Mouse (Mus musculus) small intestine, adult 2 months (tissue): Measurements from ENCODE around the gene Rnf151. TPM values are rescaled to one million over a fixed set of nuclear protein-coding genes. Genes with fewer than 3 reads are reported as not detected.

Source experiments
- H3K27ac ChIP-seq: fragments of 200-500 bp; 2 replicates; pipeline ENCODE4 v1.5.1; 2012; ENCODE audit warnings: low read depth, low read length, control low read depth, inconsistent platforms; ENCODE audit not compliant: insufficient read depth
- H3K27me3 ChIP-seq: fragments of 200-500 bp; 2 replicates; pipeline ENCODE4 v1.6.1; 2012; ENCODE audit warnings: mild to moderate bottlenecking, moderate library complexity, low read length, inconsistent platforms; ENCODE audit not compliant: control insufficient read depth, insufficient read depth
- H3K36me3 ChIP-seq: fragments of 200-500 bp; 2 replicates; pipeline ENCODE4 v1.6.1; 2012; ENCODE audit warnings: mild to moderate bottlenecking, low read length, control low read depth, inconsistent platforms; ENCODE audit not compliant: control insufficient read depth, insufficient read depth
- H3K4me1 ChIP-seq: fragments of 200-500 bp; 2 replicates; pipeline ENCODE4 v1.6.1; 2012; ENCODE audit warnings: low read length, inconsistent platforms, mixed read lengths; ENCODE audit not compliant: control insufficient read depth, insufficient read depth, insufficient read length
- H3K4me3 ChIP-seq: fragments of 200-500 bp; 2 replicates; pipeline ENCODE4 v1.5.1; 2012; ENCODE audit warnings: low read depth, mild to moderate bottlenecking, control low read depth, inconsistent platforms, low read length, moderate library complexity
- CTCF ChIP-seq: fragments of 200-500 bp; IDR thresholded peaks from 2 replicates; pipeline ENCODE4 v1.5.1; 2012; ENCODE audit warnings: low read depth, mild to moderate bottlenecking, control low read depth, inconsistent platforms, low read length, moderate library complexity, mixed read lengths; ENCODE audit not compliant: insufficient replicate concordance, insufficient read length; ENCODE audit errors: extremely low read depth
- POLR2A ChIP-seq: fragments of 200-500 bp; IDR thresholded peaks from 2 replicates; pipeline ENCODE4 v1.6.1; 2012; ENCODE audit warnings: low read depth, mild to moderate bottlenecking, control low read depth, inconsistent platforms, low read length, moderate library complexity
- WGBS: fragments of 180-500 bp; shearing (Covaris S2); methylation state at CpG from one replicate; pipeline ENCODE4 v1.1.7; 2018; 5-methylcytosine and 5-hydroxymethylcytosine counted together
- polyA plus RNA-seq: library from polyadenylated mRNA; depleted of rRNA; stranded (reverse); fragments of >200 nt; gene quantifications from 2 replicates; pipeline ENCODE4 v1.2.3, GENCODE M21; 2012

Gene Rnf151
- polyA plus RNA-seq, 1 experiment = 0.19 TPM

GRCm38 (mm10) chr17:24689251-24690081 lies 28.4 kb downstream of the Rnf151 start, which contains the start of gene Syngr3:
TSS of gene Syngr3 (minus strand) at chr17:24689955.
- H3K36me3 ChIP-seq = peaks cover 7% of the 10 kb centered on the region
- H3K4me1 ChIP-seq = peaks cover 13% of the 10 kb centered on the region
- peaks cover 17% of the 10 kb centered on the region for H3K27me3 ChIP-seq
- no peak for TF ChIP-seq CTCF
- no peak for TF ChIP-seq POLR2A
- no peak within 1 kb of the TSS for H3K27ac ChIP-seq
- peak within 1 kb of the TSS; percentile 57 for H3K4me3 ChIP-seq
- WGBS = 2% methylated on average over 53 of the region's 55 CpGs

- no peak for TF ChIP-seq POLR2A
- TF ChIP-seq CTCF = no peak
- peaks cover 17% of the 10 kb centered on the region for H3K27me3 ChIP-seq
- H3K36me3 ChIP-seq = peaks cover 2% of the 10 kb centered on the region; the same call in 1 of the 2 replicates
- peaks cover 13% of the 10 kb centered on the region for H3K4me1 ChIP-seq
- H3K4me3 ChIP-seq = peak overlapping the region; percentile 74
- H3K27ac ChIP-seq = no peak overlapping the region
- WGBS = 24% methylated on average over 23 of the region's 23 CpGs
These were observed 30.3 kb downstream of the Rnf151 start for GRCm38 (mm10) chr17:24687599-24687998.

GRCm38 (mm10) chr17:24687146-24687595 lies 30.7 kb downstream of the Rnf151 start:
- Histone ChIP-seq H3K4me3 (peak overlapping the region; percentile 74), H3K27ac (no peak overlapping the region), H3K36me3 (peaks cover 4% of the 10 kb centered on the region; the same call in 1 of the 2 replicates), H3K27me3 (peaks cover 17% of the 10 kb centered on the region), H3K4me1 (peaks cover 13% of the 10 kb centered on the region)
- WGBS = under 1% methylated on average over 25 of the region's 25 CpGs
- TF ChIP-seq POLR2A (no peak), CTCF (no peak)

- Histone ChIP-seq H3K27ac (no peak overlapping the region), H3K27me3 (peaks cover 17% of the 10 kb centered on the region), H3K4me1 (peaks cover 13% of the 10 kb centered on the region), H3K36me3 (peaks cover 8% of the 10 kb centered on the region), H3K4me3 (peak overlapping the region; percentile 24)
- TF ChIP-seq POLR2A (no peak), CTCF (no peak)
- WGBS = 50% methylated on average over 16 of the region's 16 CpGs
These were observed 31.3 kb downstream of the Rnf151 start for GRCm38 (mm10) chr17:24686514-24686913.

- peaks cover 54% of the 10 kb centered on the region for H3K36me3 ChIP-seq
- H3K27ac ChIP-seq = peak overlapping the region; percentile 47
- H3K4me1 ChIP-seq = peaks cover 4% of the 10 kb centered on the region
- 69% methylated on average over 24 of the region's 24 CpGs for WGBS
- H3K4me3 ChIP-seq = no peak overlapping the region
- TF ChIP-seq CTCF (no peak), POLR2A (no peak)
- no peaks in the 10 kb centered on the region for H3K27me3 ChIP-seq
These were observed 40.3 kb downstream of the Rnf151 start for GRCm38 (mm10) chr17:24677500-24678080.

- Histone ChIP-seq H3K27ac (no peak overlapping the region), H3K36me3 (peaks cover 48% of the 10 kb centered on the region), H3K27me3 (no peaks in the 10 kb centered on the region), H3K4me3 (no peak overlapping the region), H3K4me1 (peaks cover 9% of the 10 kb centered on the region)
- 94% methylated on average over 5 of the region's 5 CpGs for WGBS
- TF ChIP-seq POLR2A = no peak
- TF ChIP-seq CTCF = no peak
These were observed 41.0 kb downstream of the Rnf151 start for GRCm38 (mm10) chr17:24676877-24677276.

- 64% methylated on average over 2 of the region's 2 CpGs for WGBS
- no peak overlapping the region for H3K27ac ChIP-seq
- no peaks in the 10 kb centered on the region for H3K27me3 ChIP-seq
- peaks cover 14% of the 10 kb centered on the region for H3K4me1 ChIP-seq
- peaks cover 43% of the 10 kb centered on the region for H3K36me3 ChIP-seq
- H3K4me3 ChIP-seq = no peak overlapping the region
- TF ChIP-seq CTCF (peak; percentile 84; the same call in 1 of the 2 replicates), POLR2A (no peak; the same call in 1 of the 2 replicates)
These were observed 41.7 kb downstream of the Rnf151 start for GRCm38 (mm10) chr17:24676187-24676586.
